Mouse (Mus musculus): ENCODE data around the gene Phactr1. TPM values are rescaled to one million over a fixed set of nuclear protein-coding genes. Genes with fewer than 3 reads are reported as not detected.

Gene Phactr1
- polyA plus RNA-seq, 1 experiment from 2014 or later: 15.5 TPM

GRCm38 (mm10) chr13:43181104-43181503 lies 500.7 kb downstream of the Phactr1 start:
- H3K27me3 ChIP-seq (ENCODE audit: control insufficient read depth, insufficient read depth, low read length): no peaks in the 10 kb centered on the region; the same call in 1 of the 2 replicates
- H3K9ac ChIP-seq (ENCODE audit: low read length): no peak overlapping the region
- no peaks in the 10 kb centered on the region for H3K36me3 ChIP-seq (ENCODE audit: control insufficient read depth, insufficient read depth, low read length)
- no peak overlapping the region for H3K27ac ChIP-seq (ENCODE audit: low read depth, low read length)
- no peaks in the 10 kb centered on the region for H3K9me3 ChIP-seq (ENCODE audit: control insufficient read depth, low read length)
- WGBS: 60% methylated on average over 7 of the region's 7 CpGs
- H3K4me1 ChIP-seq (ENCODE audit: control insufficient read depth, insufficient read depth, low read length): no peaks in the 10 kb centered on the region
- no peak overlapping the region for H3K4me2 ChIP-seq
- ATAC-seq (ENCODE audit: low FRiP score) (no peak), DNase-seq (ENCODE audit: low spot score, missing footprints) (peak; percentile 79)
- H3K4me3 ChIP-seq (ENCODE audit: low read depth, low read length): no peak overlapping the region

DNA sequence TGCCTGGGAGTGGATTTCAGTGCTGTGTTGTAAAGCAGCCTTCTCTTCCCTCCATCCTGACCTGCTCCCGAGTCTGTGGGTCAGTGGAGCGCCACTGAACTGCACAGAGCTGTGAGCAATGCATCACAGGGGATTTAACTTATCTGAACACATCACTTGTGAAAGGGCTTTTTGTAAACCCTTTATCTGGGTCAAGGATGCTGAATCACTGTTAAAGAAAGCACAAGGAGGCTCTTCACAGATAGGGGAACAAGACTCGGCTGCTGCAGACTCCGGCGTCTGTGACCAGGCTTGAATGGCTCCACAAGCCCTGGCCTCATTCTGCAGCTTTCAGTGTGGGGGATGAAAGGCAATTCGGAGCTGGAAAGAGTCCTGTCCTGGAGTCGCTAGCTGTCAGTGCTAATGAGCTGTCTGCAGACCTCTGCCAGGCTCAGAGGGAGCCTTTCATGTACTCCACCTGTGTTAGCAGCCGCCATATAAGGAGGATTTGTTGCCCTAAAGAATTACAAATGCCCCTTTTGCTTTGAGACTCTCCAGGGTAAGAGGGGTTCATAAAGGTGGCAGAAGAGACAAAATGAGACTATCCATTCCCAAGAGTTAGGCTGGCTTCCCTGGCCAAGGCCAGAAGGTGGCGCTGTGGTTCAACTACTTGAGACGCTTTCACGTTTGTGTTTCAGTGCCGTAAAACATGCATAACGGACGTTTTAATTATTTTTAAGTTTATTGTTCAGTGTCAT lies 502.2 kb downstream of the Phactr1 start:
- no peak overlapping the region for H3K27ac ChIP-seq (ENCODE audit: low read depth, low read length)
- H3K27me3 ChIP-seq (ENCODE audit: control insufficient read depth, insufficient read depth, low read length): no peaks in the 10 kb centered on the region; the same call in 1 of the 2 replicates
- no peaks in the 10 kb centered on the region for H3K36me3 ChIP-seq (ENCODE audit: control insufficient read depth, insufficient read depth, low read length)
- H3K4me2 ChIP-seq: peak overlapping the region; percentile 36
- 18% methylated on average over 14 of the region's 14 CpGs for WGBS
- DNase-seq (ENCODE audit: low spot score, missing footprints) (peak; percentile 98), ATAC-seq (ENCODE audit: low FRiP score) (peak; percentile 59)
- H3K4me1 ChIP-seq (ENCODE audit: control insufficient read depth, insufficient read depth, low read length): no peaks in the 10 kb centered on the region
- H3K4me3 ChIP-seq (ENCODE audit: low read depth, low read length): peak overlapping the region; percentile 14; the same call in 1 of the 2 replicates
- H3K9me3 ChIP-seq (ENCODE audit: control insufficient read depth, low read length): no peaks in the 10 kb centered on the region
- H3K9ac ChIP-seq (ENCODE audit: low read length): 0 out of 2 replicates have a peak overlapping the region, but pooled peaks have one; percentile 21

DNA sequence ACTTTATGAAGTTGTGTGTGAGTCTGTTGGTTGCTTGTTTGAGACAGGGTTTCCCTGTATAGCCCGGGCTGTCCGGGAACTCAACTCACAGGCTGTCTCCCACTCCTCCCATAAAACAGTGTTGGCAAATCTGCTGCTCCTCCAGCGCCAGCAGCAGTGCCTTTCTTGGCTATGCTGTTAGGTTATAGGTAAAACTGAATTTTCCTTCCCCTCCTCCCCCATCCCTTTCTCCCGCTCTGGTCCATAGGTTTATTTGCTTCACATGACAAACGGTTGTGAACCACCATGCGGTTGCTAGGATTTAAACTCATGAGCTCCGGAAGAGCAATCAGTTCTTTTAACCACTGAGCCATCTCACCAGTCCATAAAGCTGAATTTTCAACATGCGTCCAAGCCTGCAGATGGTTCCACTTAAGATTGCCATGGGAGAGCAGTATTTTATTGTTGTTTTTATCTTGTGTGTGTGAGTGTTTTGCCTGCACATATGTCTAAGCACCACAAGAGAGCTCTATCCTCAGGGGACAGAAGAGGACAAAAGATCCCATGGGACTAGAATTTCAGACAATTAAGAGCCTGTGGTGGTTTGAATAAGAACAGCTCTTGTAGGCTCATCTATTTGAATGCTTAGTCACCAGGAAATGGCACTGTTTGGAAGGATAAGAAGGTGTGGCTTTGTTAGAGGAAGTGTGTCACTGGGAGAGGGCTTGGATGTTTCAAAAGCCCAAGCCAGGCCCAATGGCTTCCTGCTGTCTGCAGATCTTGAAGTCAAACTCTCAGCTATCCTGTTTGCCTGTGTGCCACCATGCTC lies 503.0 kb downstream of the Phactr1 start:
- H3K27ac ChIP-seq (ENCODE audit: low read depth, low read length): no peak overlapping the region
- DNase-seq (ENCODE audit: low spot score, missing footprints): no peak

GRCm38 (mm10) chr13:43187736-43188135 lies 507.3 kb downstream of the Phactr1 start:
- no peak for ATAC-seq (ENCODE audit: low FRiP score)
- Histone ChIP-seq H3K9ac (ENCODE audit: low read length) (no peak overlapping the region), H3K4me1 (ENCODE audit: control insufficient read depth, insufficient read depth, low read length) (no peaks in the 10 kb centered on the region), H3K9me3 (ENCODE audit: control insufficient read depth, low read length) (no peaks in the 10 kb centered on the region), H3K4me3 (ENCODE audit: low read depth, low read length) (no peak overlapping the region), H3K27me3 (ENCODE audit: control insufficient read depth, insufficient read depth, low read length) (no peaks in the 10 kb centered on the region), H3K36me3 (ENCODE audit: control insufficient read depth, insufficient read depth, low read length) (no peaks in the 10 kb centered on the region), H3K27ac (ENCODE audit: low read depth, low read length) (no peak overlapping the region), H3K4me2 (no peak overlapping the region)
- DNase-seq (ENCODE audit: low spot score, missing footprints): no peak
- 94% methylated on average over 4 of the region's 4 CpGs for WGBS

More for the DNA sequence above, 503.0 kb downstream of the Phactr1 start:
- 59% methylated on average over 8 of the region's 8 CpGs for WGBS
- Histone ChIP-seq H3K4me3 (ENCODE audit: low read depth, low read length) (peak overlapping the region; percentile 14; the same call in 1 of the 2 replicates), H3K4me1 (ENCODE audit: control insufficient read depth, insufficient read depth, low read length) (no peaks in the 10 kb centered on the region), H3K36me3 (ENCODE audit: control insufficient read depth, insufficient read depth, low read length) (no peaks in the 10 kb centered on the region), H3K27me3 (ENCODE audit: control insufficient read depth, insufficient read depth, low read length) (no peaks in the 10 kb centered on the region; the same call in 1 of the 2 replicates), H3K9ac (ENCODE audit: low read length) (no peak overlapping the region), H3K9me3 (ENCODE audit: control insufficient read depth, low read length) (no peaks in the 10 kb centered on the region), H3K4me2 (peak overlapping the region; percentile 36)
- peak; percentile 54; the same call in 1 of the 2 replicates for ATAC-seq (ENCODE audit: low FRiP score)
